Mouse (Mus musculus): ENCODE results near the gene Il27ra. TPM values are rescaled to one million over a fixed set of nuclear protein-coding genes. Genes with fewer than 3 reads are reported as not detected.

Il27ra gene
- polyA plus RNA-seq, 1 experiment = 7.7 TPM

DNA sequence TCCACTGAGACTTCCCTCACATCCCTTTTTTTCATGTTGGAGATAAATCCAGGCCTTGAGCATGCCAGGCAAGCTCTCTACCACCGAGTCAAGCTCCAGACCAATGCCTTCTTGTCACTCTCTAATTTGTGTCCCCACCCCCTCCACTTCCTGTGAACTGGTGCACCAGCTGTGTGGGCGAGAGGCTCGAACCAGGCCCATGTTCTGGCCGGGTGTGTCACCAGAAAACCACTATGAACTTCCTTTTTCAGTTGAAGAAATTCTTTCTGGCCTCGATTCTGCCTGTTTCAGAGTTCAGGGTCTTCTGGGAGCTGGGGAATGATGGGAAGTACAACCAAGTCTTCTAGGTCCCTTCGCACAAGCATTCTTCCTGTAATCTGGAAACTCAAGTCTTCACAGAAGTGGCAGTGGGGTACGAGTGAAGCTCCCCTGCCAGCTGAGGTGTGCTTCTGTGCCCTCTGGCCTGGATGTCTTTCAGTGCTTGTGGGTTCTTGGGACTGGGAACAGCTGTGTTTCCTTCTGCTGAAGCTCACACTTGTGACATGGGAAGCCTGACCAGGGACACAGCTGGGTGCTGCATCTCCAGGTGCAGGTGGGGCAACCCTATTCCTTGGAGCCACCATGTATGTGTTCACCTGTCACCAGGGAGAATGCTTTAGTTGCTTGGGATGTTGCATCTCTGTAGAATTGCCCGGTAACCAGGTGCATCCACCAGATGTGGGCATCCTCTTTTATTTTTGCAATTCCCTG, 21.6 kb upstream of the Il27ra start:
- WGBS = 14% methylated on average over 8 of the region's 8 CpGs
- TF ChIP-seq CTCF (IDR thresholded peaks at IDR 0.05; ENCODE audit: control insufficient read depth, insufficient read depth, low read length) (no peak), POLR2A (IDR thresholded peaks at IDR 0.05; ENCODE audit: borderline replicate concordance, control insufficient read depth, low read depth, low read length) (no peak; the same call in 1 of the 2 replicates)
- H3K4me3 ChIP-seq (replicated peaks; ENCODE audit: control insufficient read depth, low read depth, low read length) = no peak overlapping the region
- peak overlapping the region; percentile 73 for H3K27ac ChIP-seq (ENCODE audit: control insufficient read depth, insufficient read depth, low read depth, low read length, poor library complexity)
- H3K4me1 ChIP-seq (ENCODE audit: control insufficient read depth, insufficient read depth, low read length) = peaks cover 5% of the 10 kb centered on the region; the same call in 1 of the 2 replicates

DNA sequence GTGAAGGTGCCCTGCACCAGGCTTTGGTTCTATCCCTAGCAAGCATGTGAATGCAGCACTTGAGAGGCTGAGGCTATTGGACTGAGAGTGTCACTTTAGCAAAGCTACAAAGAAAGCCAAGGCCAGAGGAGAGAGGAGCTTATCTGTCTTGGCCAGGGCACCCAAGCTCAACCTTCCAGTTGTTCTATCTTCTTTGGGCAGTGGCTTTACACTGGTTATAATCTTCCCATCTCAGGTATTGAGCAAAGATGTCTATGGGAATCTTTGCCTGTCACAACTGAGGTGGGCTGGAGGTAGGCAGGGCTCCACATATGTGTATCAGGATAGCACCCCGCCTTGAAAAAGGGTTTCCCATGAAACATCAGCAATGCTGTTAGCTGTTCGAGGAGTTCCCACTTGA, 17.9 kb upstream of the Il27ra start:
- Histone ChIP-seq H3K4me1 (ENCODE audit: control insufficient read depth, insufficient read depth, low read length) (peaks cover 5% of the 10 kb centered on the region; the same call in 1 of the 2 replicates), H3K4me3 (replicated peaks; ENCODE audit: control insufficient read depth, low read depth, low read length) (no peak overlapping the region), H3K27ac (ENCODE audit: control insufficient read depth, insufficient read depth, low read depth, low read length, poor library complexity) (no peak overlapping the region)
- 66% methylated on average over 2 of the region's 2 CpGs for WGBS
- TF ChIP-seq POLR2A (IDR thresholded peaks at IDR 0.05; ENCODE audit: borderline replicate concordance, control insufficient read depth, low read depth, low read length) (no peak), CTCF (IDR thresholded peaks at IDR 0.05; ENCODE audit: control insufficient read depth, insufficient read depth, low read length) (no peak)

DNA sequence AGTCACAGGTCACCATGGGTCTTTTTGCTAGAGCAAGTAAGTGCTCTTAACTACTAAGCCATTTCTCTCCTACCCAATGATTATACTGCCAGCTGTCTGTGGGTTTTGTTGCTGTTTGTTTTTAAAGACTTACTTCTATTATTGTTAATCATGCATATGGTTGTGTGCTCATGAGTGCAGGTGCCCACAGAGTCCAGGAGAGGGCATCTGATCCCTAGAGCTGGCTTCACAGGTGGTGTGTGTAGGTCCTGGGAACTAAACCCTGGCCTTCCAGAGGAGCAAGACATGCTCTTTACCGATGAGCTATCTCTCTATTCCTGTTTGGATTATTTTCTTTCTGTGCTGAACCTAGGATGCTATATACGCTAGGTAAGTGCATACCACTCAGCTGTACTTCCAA, 16.8 kb upstream of the Il27ra start:
- no peak overlapping the region for H3K4me3 ChIP-seq (replicated peaks; ENCODE audit: control insufficient read depth, low read depth, low read length)
- H3K4me1 ChIP-seq (ENCODE audit: control insufficient read depth, insufficient read depth, low read length) = peaks cover 4% of the 10 kb centered on the region; the same call in 1 of the 2 replicates
- WGBS = 92% methylated on average over 2 of the region's 2 CpGs
- no peak for TF ChIP-seq POLR2A (IDR thresholded peaks at IDR 0.05; ENCODE audit: borderline replicate concordance, control insufficient read depth, low read depth, low read length)
- TF ChIP-seq CTCF (IDR thresholded peaks at IDR 0.05; ENCODE audit: control insufficient read depth, insufficient read depth, low read length) = no peak
- H3K27ac ChIP-seq (ENCODE audit: control insufficient read depth, insufficient read depth, low read depth, low read length, poor library complexity) = no peak overlapping the region

DNA sequence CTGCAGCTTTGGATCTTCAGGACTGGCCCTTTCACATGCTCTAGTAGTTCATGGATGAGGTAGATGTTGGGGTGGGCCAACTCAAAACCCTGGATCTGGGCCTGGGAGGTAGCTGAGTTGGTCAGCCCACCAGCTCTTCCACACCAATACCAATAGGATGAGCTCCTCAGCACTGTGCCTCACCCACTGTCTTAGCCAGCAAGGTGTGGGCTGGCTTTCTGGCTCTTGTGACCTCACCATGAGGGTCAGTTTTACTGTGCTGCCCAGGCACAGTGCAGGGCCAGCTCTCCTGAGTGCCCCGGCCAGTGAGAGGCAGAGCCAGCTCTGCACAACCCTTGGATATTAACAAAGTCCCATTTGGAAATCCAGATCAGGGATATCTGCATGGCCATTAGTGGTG, 15.4 kb upstream of the Il27ra start:
- Histone ChIP-seq H3K4me1 (ENCODE audit: control insufficient read depth, insufficient read depth, low read length) (no peaks in the 10 kb centered on the region), H3K4me3 (replicated peaks; ENCODE audit: control insufficient read depth, low read depth, low read length) (no peak overlapping the region), H3K27ac (ENCODE audit: control insufficient read depth, insufficient read depth, low read depth, low read length, poor library complexity) (no peak overlapping the region)
- WGBS = 77% methylated on average over 1 of the region's 1 CpGs
- no peak for TF ChIP-seq CTCF (IDR thresholded peaks at IDR 0.05; ENCODE audit: control insufficient read depth, insufficient read depth, low read length)
- TF ChIP-seq POLR2A (IDR thresholded peaks at IDR 0.05; ENCODE audit: borderline replicate concordance, control insufficient read depth, low read depth, low read length) = no peak

DNA sequence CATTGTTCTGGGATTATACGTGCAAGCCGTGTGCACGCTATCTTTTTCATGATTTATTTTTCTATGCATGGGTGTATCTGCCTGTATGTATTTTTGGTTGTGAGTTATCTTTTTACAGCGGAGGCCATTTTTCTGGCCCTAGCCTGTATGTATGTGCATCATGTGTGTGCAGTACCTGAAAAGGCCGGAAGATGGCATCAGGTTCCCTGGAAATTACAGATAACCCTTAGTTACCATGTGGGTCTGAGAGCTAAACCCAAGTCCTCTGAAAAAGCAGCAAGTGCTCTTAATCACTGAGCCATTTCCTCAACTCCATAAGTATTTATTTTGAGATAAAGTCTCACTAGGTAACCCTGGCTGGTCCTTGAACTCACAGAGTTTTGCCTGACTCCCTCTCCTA, 10.8 kb upstream of the Il27ra start:
- Histone ChIP-seq H3K27ac (ENCODE audit: control insufficient read depth, insufficient read depth, low read depth, low read length, poor library complexity) (no peak overlapping the region), H3K4me1 (ENCODE audit: control insufficient read depth, insufficient read depth, low read length) (no peaks in the 10 kb centered on the region; the same call in 1 of the 2 replicates), H3K4me3 (replicated peaks; ENCODE audit: control insufficient read depth, low read depth, low read length) (no peak overlapping the region)
- WGBS = 93% methylated on average over 5 of the region's 5 CpGs
- TF ChIP-seq CTCF (IDR thresholded peaks at IDR 0.05; ENCODE audit: control insufficient read depth, insufficient read depth, low read length) (no peak), POLR2A (IDR thresholded peaks at IDR 0.05; ENCODE audit: borderline replicate concordance, control insufficient read depth, low read depth, low read length) (no peak)

DNA sequence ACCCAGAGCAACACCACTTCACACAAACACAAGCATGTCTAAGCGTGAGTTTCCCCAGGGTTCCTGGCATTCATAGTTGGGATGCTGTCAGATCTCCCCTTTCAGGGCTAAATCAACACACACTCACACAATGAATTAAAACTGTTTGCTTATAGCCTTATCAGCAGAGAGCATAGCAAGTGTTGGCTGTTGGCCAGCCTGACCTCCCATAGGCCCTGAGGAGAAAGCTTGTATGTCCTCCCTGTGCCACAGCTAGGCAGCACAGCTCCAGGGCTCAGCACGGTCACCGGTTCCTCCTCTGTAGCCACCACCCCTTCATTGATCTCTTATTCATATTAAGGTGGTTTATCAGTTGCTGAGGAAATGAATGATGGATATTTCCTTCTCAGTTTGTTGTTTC, 10.4 kb upstream of the Il27ra start:
- H3K4me3 ChIP-seq (replicated peaks; ENCODE audit: control insufficient read depth, low read depth, low read length) = no peak overlapping the region
- WGBS = 47% methylated on average over 3 of the region's 3 CpGs

DNA sequence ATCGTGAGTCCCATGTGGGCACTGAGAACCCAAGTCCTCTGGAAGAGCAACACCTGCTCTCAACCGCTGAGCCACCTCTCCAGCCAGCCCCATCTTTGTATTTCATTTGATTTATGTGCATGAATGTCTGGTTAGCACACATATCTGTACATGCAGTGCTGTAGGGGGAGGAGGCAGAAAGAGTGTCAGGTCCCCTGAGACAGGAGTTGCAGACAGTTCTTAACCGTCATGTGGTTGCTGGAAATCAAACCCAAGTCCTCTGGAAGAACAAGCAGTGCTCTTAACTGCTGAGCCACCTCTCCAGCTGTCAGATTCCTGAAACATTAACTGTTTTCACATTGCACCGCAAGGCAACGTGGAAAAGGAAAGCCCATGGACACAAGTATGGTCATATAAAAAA, 5.8 kb upstream of the Il27ra start:
- Histone ChIP-seq H3K4me1 (ENCODE audit: control insufficient read depth, insufficient read depth, low read length) (no peaks in the 10 kb centered on the region; the same call in 1 of the 2 replicates), H3K4me3 (replicated peaks; ENCODE audit: control insufficient read depth, low read depth, low read length) (no peak overlapping the region), H3K27ac (ENCODE audit: control insufficient read depth, insufficient read depth, low read depth, low read length, poor library complexity) (no peak overlapping the region)
- TF ChIP-seq CTCF (IDR thresholded peaks at IDR 0.05; ENCODE audit: control insufficient read depth, insufficient read depth, low read length) (no peak), POLR2A (IDR thresholded peaks at IDR 0.05; ENCODE audit: borderline replicate concordance, control insufficient read depth, low read depth, low read length) (no peak)
- WGBS = 73% methylated on average over 5 of the region's 5 CpGs

More for the DNA sequence above, 10.4 kb upstream of the Il27ra start:
- H3K4me1 ChIP-seq (ENCODE audit: control insufficient read depth, insufficient read depth, low read length) = no peaks in the 10 kb centered on the region; the same call in 1 of the 2 replicates
- H3K27ac ChIP-seq (ENCODE audit: control insufficient read depth, insufficient read depth, low read depth, low read length, poor library complexity) = no peak overlapping the region
- TF ChIP-seq POLR2A (IDR thresholded peaks at IDR 0.05; ENCODE audit: borderline replicate concordance, control insufficient read depth, low read depth, low read length) (no peak), CTCF (IDR thresholded peaks at IDR 0.05; ENCODE audit: control insufficient read depth, insufficient read depth, low read length) (no peak)

DNA sequence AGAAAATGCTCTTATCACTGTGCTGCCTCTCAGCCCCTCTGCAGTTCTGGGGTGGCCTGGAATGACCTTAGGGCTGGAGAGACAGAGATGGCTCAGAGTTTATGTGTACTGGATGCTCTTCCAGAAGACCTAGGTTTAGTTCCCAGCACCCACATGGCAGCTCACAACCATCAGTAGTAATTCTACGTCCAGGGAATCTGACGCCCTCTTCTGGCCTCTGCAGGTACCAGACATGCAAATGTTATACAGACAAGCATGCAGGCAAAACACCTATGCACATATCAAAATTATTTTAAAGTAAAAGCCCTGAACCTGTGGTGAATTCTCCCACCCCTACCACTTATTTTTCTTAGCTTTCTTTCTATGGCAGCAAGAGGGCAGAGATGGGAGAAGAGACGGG, 4.1 kb upstream of the Il27ra start:
- 77% methylated on average over 3 of the region's 3 CpGs for WGBS
- H3K4me1 ChIP-seq (ENCODE audit: control insufficient read depth, insufficient read depth, low read length) = peaks cover 2% of the 10 kb centered on the region; the same call in 1 of the 2 replicates
- no peak overlapping the region for H3K4me3 ChIP-seq (replicated peaks; ENCODE audit: control insufficient read depth, low read depth, low read length)
- TF ChIP-seq CTCF (IDR thresholded peaks at IDR 0.05; ENCODE audit: control insufficient read depth, insufficient read depth, low read length) (no peak), POLR2A (IDR thresholded peaks at IDR 0.05; ENCODE audit: borderline replicate concordance, control insufficient read depth, low read depth, low read length) (no peak)
- H3K27ac ChIP-seq (ENCODE audit: control insufficient read depth, insufficient read depth, low read depth, low read length, poor library complexity) = no peak overlapping the region

Data from bone marrow, adult 2 months (tissue).